Mouse (Mus musculus): Measurements from ENCODE around the gene Tmem116. TPM values are rescaled to one million over a fixed set of nuclear protein-coding genes. Genes with fewer than 3 reads are reported as not detected.

Gene Tmem116
- 2.3 and 2.5 TPM in 2 replicates for total RNA-seq (2012; rRNA removed)
- total RNA-seq (2014; rRNA removed): 0.97 and 1.3 TPM in 2 replicates
- polyA plus RNA-seq (2012; ENCODE audit: insufficient read length, low read depth): 2.5 and 3.2 TPM in 2 replicates

GRCm38 (mm10) chr5:121451644-121452025 lies at the start of gene Tmem116:
TSS of gene Tmem116 (plus strand) at chr5:121451893.
- peaks cover 2% of the 10 kb centered on the region for H3K9me3 ChIP-seq (replicated peaks; ENCODE audit: low read length)
- peak within 1 kb of the TSS; percentile 69 to 98 (median 89) for H3K4me3 ChIP-seq (replicated peaks in 1 of 3; ENCODE audit: low read depth in 2 of 3, low read length in 2 of 3, poor library complexity in 1 of 3)
- H3K4me1 ChIP-seq (ENCODE audit: control insufficient read depth in 1 of 2, insufficient read depth in 2 of 2): peaks cover 11 to 63% of the 10 kb centered on the region in 2 experiments
- dilution Hi-C loops (cut with MboI; ENCODE audit: extremely low pct_ligation_motif_present, extremely low pct_unique_long_range_greater_than_20kb, low sequenced_read_pairs): no loop called here
- peaks cover 27 to 43% of the 10 kb centered on the region in 2 experiments for H3K36me3 ChIP-seq (replicated peaks in 1 of 2; ENCODE audit: control insufficient read depth in 1 of 2, insufficient read depth in 1 of 2, low read length in 1 of 2)
- TF ChIP-seq POLR2AphosphoS2 (IDR thresholded peaks at IDR 0.05; ENCODE audit: low read depth, low read length) (peak; percentile 49), MEF2A (IDR thresholded peaks at IDR 0.05; ENCODE audit: borderline replicate concordance, low read depth, low read length) (no peak)
- peaks cover 25% of the 10 kb centered on the region for H3K79me2 ChIP-seq (replicated peaks; ENCODE audit: control insufficient read depth, extremely low read depth, insufficient read depth, poor library complexity, severe bottlenecking)
- no peak for DNase-seq (ENCODE audit: extremely low read depth)
- peak within 1 kb of the TSS; percentile 91 for H3K27ac ChIP-seq (ENCODE audit: insufficient read depth, low read depth)
- in situ Hi-C loops (cut with MboI; ENCODE audit: low pct_ligation_motif_present, low pct_unique_long_range_greater_than_20kb, low sequenced_read_pairs): no loop called here
- H3K9ac ChIP-seq (ENCODE audit: insufficient read depth, low read depth): peak within 1 kb of the TSS; percentile 98
- H3K27me3 ChIP-seq (replicated peaks): no peaks in the 10 kb centered on the region
- H3K4me2 ChIP-seq (ENCODE audit: insufficient read depth, low read depth, poor library complexity, severe bottlenecking): peak within 1 kb of the TSS; percentile 61

- TF ChIP-seq MYC (IDR thresholded peaks at IDR 0.05; ENCODE audit: low read depth, low read length) (no peak), ZC3H11A (IDR thresholded peaks at IDR 0.05; ENCODE audit: low read depth, low read length) (no peak)
- Histone ChIP-seq H3K9ac (ENCODE audit: insufficient read depth, low read depth) (no peak overlapping the region), H3K4me2 (ENCODE audit: insufficient read depth, low read depth, poor library complexity, severe bottlenecking) (no peak overlapping the region), H3K36me3 (replicated peaks in 1 of 2; ENCODE audit: control insufficient read depth in 1 of 2, insufficient read depth in 1 of 2, low read length in 1 of 2) (peaks cover 64 to 93% of the 10 kb centered on the region in 2 experiments), H3K9me3 (replicated peaks; ENCODE audit: low read length) (no peaks in the 10 kb centered on the region), H3K4me1 (ENCODE audit: control insufficient read depth in 1 of 2, insufficient read depth in 2 of 2) (peaks cover 3 to 23% of the 10 kb centered on the region in 2 experiments; a peak in 2 of 4 replicates), H3K79me2 (replicated peaks; ENCODE audit: control insufficient read depth, extremely low read depth, insufficient read depth, poor library complexity, severe bottlenecking) (peaks cover 99% of the 10 kb centered on the region), H3K27ac (ENCODE audit: insufficient read depth, low read depth) (no peak overlapping the region), H3K4me3 (replicated peaks in 1 of 3; ENCODE audit: low read depth in 2 of 3, low read length in 2 of 3, poor library complexity in 1 of 3) (no peak overlapping the region), H3K27me3 (replicated peaks) (no peaks in the 10 kb centered on the region)
- in situ Hi-C loops (cut with MboI; ENCODE audit: low pct_ligation_motif_present, low pct_unique_long_range_greater_than_20kb, low sequenced_read_pairs) (no loop called here), dilution Hi-C loops (cut with MboI; ENCODE audit: extremely low pct_ligation_motif_present, extremely low pct_unique_long_range_greater_than_20kb, low sequenced_read_pairs) (no loop called here)
- DNase-seq (ENCODE audit: extremely low read depth): no peak
Measured at GRCm38 (mm10) chr5:121407856-121408255, 43.8 kb upstream of the Tmem116 start.

- H3K36me3 ChIP-seq (replicated peaks in 1 of 2; ENCODE audit: control insufficient read depth in 1 of 2, insufficient read depth in 1 of 2, low read length in 1 of 2): peaks cover 77 to 93% of the 10 kb centered on the region in 2 experiments
- no peaks in the 10 kb centered on the region for H3K27me3 ChIP-seq (replicated peaks)
- DNase-seq (ENCODE audit: extremely low read depth): no peak
- peaks cover 75% of the 10 kb centered on the region for H3K79me2 ChIP-seq (replicated peaks; ENCODE audit: control insufficient read depth, extremely low read depth, insufficient read depth, poor library complexity, severe bottlenecking)
- dilution Hi-C loops (cut with MboI; ENCODE audit: extremely low pct_ligation_motif_present, extremely low pct_unique_long_range_greater_than_20kb, low sequenced_read_pairs) (no loop called here), in situ Hi-C loops (cut with MboI; ENCODE audit: low pct_ligation_motif_present, low pct_unique_long_range_greater_than_20kb, low sequenced_read_pairs) (no loop called here)
- H3K4me2 ChIP-seq (ENCODE audit: insufficient read depth, low read depth, poor library complexity, severe bottlenecking): no peak overlapping the region
- TF ChIP-seq SMC3 (IDR thresholded peaks at IDR 0.05; ENCODE audit: low read depth, low read length) (no peak), ELF1 (IDR thresholded peaks at IDR 0.05; ENCODE audit: low read depth, low read length) (no peak), KAT2A (IDR thresholded peaks at IDR 0.05; ENCODE audit: insufficient replicate concordance, low read length) (no peak), USF1 (IDR thresholded peaks at IDR 0.05; ENCODE audit: low read depth, low read length) (no peak), RAD21 (IDR thresholded peaks at IDR 0.05; ENCODE audit: low read depth, low read length) (no peak), UBTF (IDR thresholded peaks at IDR 0.05; ENCODE audit: low read depth, low read length) (no peak), GABPA (IDR thresholded peaks at IDR 0.05; ENCODE audit: insufficient replicate concordance, low read depth, low read length) (no peak), TCF12 (IDR thresholded peaks at IDR 0.05; ENCODE audit: low read depth, low read length) (no peak), NRF1 (IDR thresholded peaks at IDR 0.05; ENCODE audit: low read depth, low read length) (no peak), MEF2A (IDR thresholded peaks at IDR 0.05; ENCODE audit: borderline replicate concordance, low read depth, low read length) (no peak), RCOR1 (conservative IDR thresholded peaks at IDR 0.05; ENCODE audit: low read depth, low read length) (no peak)
- H3K9me3 ChIP-seq (replicated peaks; ENCODE audit: low read length): no peaks in the 10 kb centered on the region
- no peaks in the 10 kb centered on the region; a peak in 1 of 4 replicates for H3K4me1 ChIP-seq (ENCODE audit: control insufficient read depth in 1 of 2, insufficient read depth in 2 of 2)
- H3K27ac ChIP-seq (ENCODE audit: insufficient read depth, low read depth): no peak overlapping the region
- no peak overlapping the region for H3K9ac ChIP-seq (ENCODE audit: insufficient read depth, low read depth)
- no peak overlapping the region for H3K4me3 ChIP-seq (replicated peaks in 1 of 3; ENCODE audit: low read depth in 2 of 3, low read length in 2 of 3, poor library complexity in 1 of 3)
Measured at GRCm38 (mm10) chr5:121410975-121411374, 40.7 kb upstream of the Tmem116 start.

Measured in CH12.LX (cell line).